Mouse (Mus musculus): Measurements from ENCODE around the gene Grin2b. TPM values are rescaled to one million over a fixed set of nuclear protein-coding genes. Genes with fewer than 3 reads are reported as not detected.
"Not testable (repeated sequence)": the region's sequence is repeated elsewhere in the genome, so short reads cannot be mapped to it uniquely, and the experiment has no call there.

Gene Grin2b
- polyA plus RNA-seq, 1 experiment from 2014 or later: 0.12 TPM

DNA sequence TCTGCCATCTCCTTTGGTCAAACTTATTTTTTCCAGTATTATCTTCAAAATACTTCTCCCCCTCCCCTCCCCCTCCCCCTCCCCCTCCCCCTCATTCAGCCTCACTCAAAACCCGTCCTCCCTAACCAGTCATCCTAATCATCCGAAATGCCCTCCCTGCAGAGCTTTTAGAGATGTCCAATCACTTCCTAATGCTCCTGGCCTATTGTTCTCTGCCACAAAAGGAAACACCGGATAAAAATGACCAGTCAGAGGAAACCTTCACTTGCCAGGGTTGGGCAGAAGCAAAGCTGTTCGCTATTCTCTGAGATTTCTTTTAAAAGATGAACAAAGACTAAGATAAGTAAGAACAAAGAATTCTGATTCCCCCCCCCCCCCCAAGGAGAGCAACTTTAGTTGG is 458.4 kb downstream of the Grin2b start:
- Histone ChIP-seq H3K4me2 (ENCODE audit: low read length) (no peak overlapping the region), H3K27me3 (ENCODE audit: control insufficient read depth, insufficient read depth, low read length) (no peaks in the 10 kb centered on the region), H3K4me1 (ENCODE audit: control insufficient read depth in 2 of 2, insufficient read depth in 2 of 2, low read length in 2 of 2) (no peaks in the 10 kb centered on the region), H3K9me3 (ENCODE audit: control insufficient read depth, low read length) (no peaks in the 10 kb centered on the region), H3K9ac (ENCODE audit: low read length) (no peak overlapping the region), H3K27ac (replicated peaks in 1 of 2; ENCODE audit: control insufficient read depth in 1 of 2, insufficient read depth in 1 of 2, low read depth in 2 of 2, low read length in 2 of 2) (no peak overlapping the region), H3K36me3 (ENCODE audit: control insufficient read depth, insufficient read depth, low read length) (no peaks in the 10 kb centered on the region), H3K4me3 (ENCODE audit: control insufficient read depth in 1 of 2, insufficient read depth in 1 of 2, low read depth in 1 of 2, low read length in 2 of 2) (no peak overlapping the region)
- no peak for ATAC-seq (ENCODE audit: insufficient number of reproducible peaks, insufficient read depth, low FRiP score, low read depth)
- WGBS: 63% methylated on average over 3 of the region's 4 CpGs

DNA sequence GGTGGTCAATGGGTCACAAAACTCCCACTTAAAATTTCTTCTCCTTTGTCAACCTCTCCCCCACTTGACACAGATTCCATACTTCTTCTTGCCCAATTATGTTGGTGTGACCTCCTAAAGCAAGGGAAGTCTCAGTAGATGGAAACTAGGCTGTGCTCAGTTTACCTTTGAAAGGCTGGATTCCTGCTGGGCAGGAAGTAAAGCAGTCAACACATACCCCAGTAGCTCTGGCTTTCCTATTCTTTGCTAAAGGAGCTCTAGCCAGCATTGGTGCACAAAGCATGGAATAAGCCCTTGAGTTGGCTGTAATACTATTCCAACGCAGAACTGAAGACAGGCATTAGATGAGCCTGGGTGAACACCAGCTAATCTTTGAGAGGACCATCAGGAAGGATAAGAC is 459.1 kb downstream of the Grin2b start:
- H3K36me3 ChIP-seq (ENCODE audit: control insufficient read depth, insufficient read depth, low read length): no peaks in the 10 kb centered on the region
- H3K4me3 ChIP-seq (ENCODE audit: control insufficient read depth in 1 of 2, insufficient read depth in 1 of 2, low read depth in 1 of 2, low read length in 2 of 2): no peak overlapping the region
- no peak overlapping the region for H3K4me2 ChIP-seq (ENCODE audit: low read length)
- no peaks in the 10 kb centered on the region for H3K27me3 ChIP-seq (ENCODE audit: control insufficient read depth, insufficient read depth, low read length)
- 70% methylated on average over 1 of the region's 1 CpGs for WGBS
- no peaks in the 10 kb centered on the region for H3K9me3 ChIP-seq (ENCODE audit: control insufficient read depth, low read length)
- no peaks in the 10 kb centered on the region for H3K4me1 ChIP-seq (ENCODE audit: control insufficient read depth in 2 of 2, insufficient read depth in 2 of 2, low read length in 2 of 2)
- H3K9ac ChIP-seq (ENCODE audit: low read length): no peak overlapping the region
- H3K27ac ChIP-seq (replicated peaks in 1 of 2; ENCODE audit: control insufficient read depth in 1 of 2, insufficient read depth in 1 of 2, low read depth in 2 of 2, low read length in 2 of 2): no peak overlapping the region
- no peak for ATAC-seq (ENCODE audit: insufficient number of reproducible peaks, insufficient read depth, low FRiP score, low read depth)

DNA sequence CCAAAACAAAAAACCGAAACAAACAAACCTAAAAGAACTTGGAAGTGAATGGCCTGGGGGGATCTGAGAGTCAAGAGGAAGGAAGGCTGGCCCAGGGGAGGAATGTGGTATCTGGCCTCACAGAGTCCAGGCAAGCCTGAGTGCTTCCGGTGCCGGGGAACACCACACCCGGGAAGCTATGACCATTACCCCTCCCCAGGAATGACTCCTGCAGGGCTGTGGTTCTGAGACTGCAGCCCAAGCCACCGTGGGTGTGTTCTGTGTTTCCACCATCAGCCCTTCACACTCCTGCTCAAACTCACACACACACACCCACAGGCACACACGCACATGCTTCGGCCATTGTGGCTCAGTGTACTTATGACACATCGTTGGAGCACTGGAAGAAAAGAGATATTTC is 459.6 kb downstream of the Grin2b start:
- no peak overlapping the region for H3K27ac ChIP-seq (replicated peaks in 1 of 2; ENCODE audit: control insufficient read depth in 1 of 2, insufficient read depth in 1 of 2, low read depth in 2 of 2, low read length in 2 of 2)

DNA sequence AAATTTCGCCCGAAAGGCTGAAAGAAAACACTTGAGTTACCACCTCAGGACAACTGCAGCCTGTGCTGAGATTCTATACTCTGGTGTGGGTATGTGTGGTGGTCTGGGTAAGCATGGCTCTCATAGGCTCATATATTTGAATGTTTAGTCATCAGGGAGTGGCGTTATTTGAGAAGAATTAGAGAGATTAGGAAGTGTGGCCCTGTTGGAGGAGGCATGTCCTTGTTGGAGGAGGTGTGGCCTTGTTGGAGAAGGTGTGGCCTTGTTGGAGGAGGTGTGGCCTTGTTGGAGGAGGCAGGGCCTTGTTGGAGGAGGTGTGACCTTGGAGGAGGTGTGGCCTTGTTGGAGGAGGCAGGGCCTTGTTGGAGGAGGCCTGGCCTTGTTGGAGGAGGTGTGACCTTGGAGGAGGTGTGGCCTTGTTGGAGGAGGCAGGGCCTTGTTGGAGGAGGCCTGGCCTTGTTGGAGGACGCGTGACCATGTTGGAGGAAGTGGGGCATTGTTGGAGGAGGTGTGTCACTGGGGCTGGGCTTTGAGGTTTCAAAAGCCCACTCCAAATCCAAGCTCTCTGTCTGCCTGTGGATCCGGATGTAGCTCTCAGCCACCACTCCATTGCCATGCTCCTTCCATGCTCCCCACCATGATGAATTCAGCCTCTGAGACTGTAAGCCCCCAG is 466.3 kb downstream of the Grin2b start:
- WGBS: 86% methylated on average over 6 of the region's 6 CpGs
- H3K4me2 ChIP-seq (ENCODE audit: low read length); H3K27me3 ChIP-seq (ENCODE audit: control insufficient read depth, insufficient read depth, low read length); ATAC-seq (ENCODE audit: insufficient number of reproducible peaks, insufficient read depth, low FRiP score, low read depth); H3K27ac ChIP-seq (replicated peaks in 1 of 2; ENCODE audit: control insufficient read depth in 1 of 2, insufficient read depth in 1 of 2, low read depth in 2 of 2, low read length in 2 of 2); H3K36me3 ChIP-seq (ENCODE audit: control insufficient read depth, insufficient read depth, low read length); H3K4me1 ChIP-seq (ENCODE audit: control insufficient read depth in 2 of 2, insufficient read depth in 2 of 2, low read length in 2 of 2); H3K4me3 ChIP-seq (ENCODE audit: control insufficient read depth in 1 of 2, insufficient read depth in 1 of 2, low read depth in 1 of 2, low read length in 2 of 2); H3K9ac ChIP-seq (ENCODE audit: low read length); H3K9me3 ChIP-seq (ENCODE audit: control insufficient read depth, low read length): not testable (repeated sequence)

More for the DNA sequence above, 459.6 kb downstream of the Grin2b start:
- no peak overlapping the region for H3K9ac ChIP-seq (ENCODE audit: low read length)
- no peaks in the 10 kb centered on the region for H3K36me3 ChIP-seq (ENCODE audit: control insufficient read depth, insufficient read depth, low read length)
- H3K4me3 ChIP-seq (ENCODE audit: control insufficient read depth in 1 of 2, insufficient read depth in 1 of 2, low read depth in 1 of 2, low read length in 2 of 2): no peak overlapping the region
- WGBS: 57% methylated on average over 8 of the region's 8 CpGs
- ATAC-seq (ENCODE audit: insufficient number of reproducible peaks, insufficient read depth, low FRiP score, low read depth): no peak
- H3K4me1 ChIP-seq (ENCODE audit: control insufficient read depth in 2 of 2, insufficient read depth in 2 of 2, low read length in 2 of 2): no peaks in the 10 kb centered on the region
- H3K27me3 ChIP-seq (ENCODE audit: control insufficient read depth, insufficient read depth, low read length): no peaks in the 10 kb centered on the region
- no peaks in the 10 kb centered on the region for H3K9me3 ChIP-seq (ENCODE audit: control insufficient read depth, low read length)
- H3K4me2 ChIP-seq (ENCODE audit: low read length): no peak overlapping the region

DNA sequence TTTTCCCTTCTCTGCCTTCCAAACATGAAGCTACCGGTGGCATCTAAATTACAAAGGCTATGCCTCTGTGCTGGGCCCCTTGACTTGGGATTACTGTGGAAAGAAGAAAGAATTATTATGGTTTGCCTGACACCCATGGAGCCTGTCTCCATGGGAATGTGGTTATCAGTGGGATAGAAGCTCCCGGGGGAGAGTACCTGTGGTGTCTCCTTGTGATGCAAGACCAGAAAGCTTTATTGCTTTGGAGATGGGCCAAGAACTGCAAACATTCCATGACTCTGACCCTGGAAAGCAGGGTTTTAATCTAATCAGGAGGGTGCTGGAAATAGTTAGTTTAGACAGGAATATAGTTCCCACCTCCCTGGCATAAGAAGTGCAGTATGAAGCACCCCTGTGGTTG is 469.7 kb downstream of the Grin2b start:
- no peak overlapping the region for H3K4me2 ChIP-seq (ENCODE audit: low read length)
- peaks cover 0 to 9% of the 10 kb centered on the region in 2 experiments; a peak in 1 of 4 replicates for H3K4me1 ChIP-seq (ENCODE audit: control insufficient read depth in 2 of 2, insufficient read depth in 2 of 2, low read length in 2 of 2)
- H3K27ac ChIP-seq (replicated peaks in 1 of 2; ENCODE audit: control insufficient read depth in 1 of 2, insufficient read depth in 1 of 2, low read depth in 2 of 2, low read length in 2 of 2): no peak overlapping the region
- H3K4me3 ChIP-seq (ENCODE audit: control insufficient read depth in 1 of 2, insufficient read depth in 1 of 2, low read depth in 1 of 2, low read length in 2 of 2): no peak overlapping the region
- no peaks in the 10 kb centered on the region for H3K36me3 ChIP-seq (ENCODE audit: control insufficient read depth, insufficient read depth, low read length)
- no peak for ATAC-seq (ENCODE audit: insufficient number of reproducible peaks, insufficient read depth, low FRiP score, low read depth)
- no peak overlapping the region for H3K9ac ChIP-seq (ENCODE audit: low read length)
- H3K9me3 ChIP-seq (ENCODE audit: control insufficient read depth, low read length): no peaks in the 10 kb centered on the region
- WGBS: 21% methylated on average over 2 of the region's 2 CpGs
- no peaks in the 10 kb centered on the region for H3K27me3 ChIP-seq (ENCODE audit: control insufficient read depth, insufficient read depth, low read length)

DNA sequence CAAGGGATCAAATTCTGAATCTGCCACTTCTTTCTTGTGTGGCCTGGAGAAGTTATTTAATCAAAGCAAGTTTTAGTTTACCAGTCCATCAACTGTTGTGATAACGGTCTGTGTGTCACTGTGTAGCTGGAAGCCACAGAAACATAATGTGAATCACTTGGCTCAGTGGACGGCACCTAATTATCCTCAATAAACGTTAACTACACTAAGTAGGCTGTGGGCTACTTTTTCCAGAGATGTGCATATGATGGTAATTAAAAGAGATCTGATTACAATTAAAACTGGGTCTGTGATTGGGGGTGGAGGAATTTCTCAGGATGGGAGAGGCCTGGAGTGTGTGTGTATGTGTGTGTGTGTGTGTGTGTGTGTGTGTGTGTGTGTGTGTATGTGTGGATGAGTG is 471.9 kb downstream of the Grin2b start:
- H3K4me1 ChIP-seq (ENCODE audit: control insufficient read depth in 2 of 2, insufficient read depth in 2 of 2, low read length in 2 of 2): peaks cover 0 to 9% of the 10 kb centered on the region in 2 experiments; a peak in 1 of 4 replicates
- no peak overlapping the region for H3K4me2 ChIP-seq (ENCODE audit: low read length)
- no peaks in the 10 kb centered on the region for H3K27me3 ChIP-seq (ENCODE audit: control insufficient read depth, insufficient read depth, low read length)
- WGBS: 83% methylated on average over 3 of the region's 3 CpGs
- H3K4me3 ChIP-seq (ENCODE audit: control insufficient read depth in 1 of 2, insufficient read depth in 1 of 2, low read depth in 1 of 2, low read length in 2 of 2): no peak overlapping the region
- H3K9ac ChIP-seq (ENCODE audit: low read length): no peak overlapping the region
- no peak overlapping the region for H3K27ac ChIP-seq (replicated peaks in 1 of 2; ENCODE audit: control insufficient read depth in 1 of 2, insufficient read depth in 1 of 2, low read depth in 2 of 2, low read length in 2 of 2)
- ATAC-seq (ENCODE audit: insufficient number of reproducible peaks, insufficient read depth, low FRiP score, low read depth): no peak
- H3K9me3 ChIP-seq (ENCODE audit: control insufficient read depth, low read length): no peaks in the 10 kb centered on the region
- no peaks in the 10 kb centered on the region for H3K36me3 ChIP-seq (ENCODE audit: control insufficient read depth, insufficient read depth, low read length)

DNA sequence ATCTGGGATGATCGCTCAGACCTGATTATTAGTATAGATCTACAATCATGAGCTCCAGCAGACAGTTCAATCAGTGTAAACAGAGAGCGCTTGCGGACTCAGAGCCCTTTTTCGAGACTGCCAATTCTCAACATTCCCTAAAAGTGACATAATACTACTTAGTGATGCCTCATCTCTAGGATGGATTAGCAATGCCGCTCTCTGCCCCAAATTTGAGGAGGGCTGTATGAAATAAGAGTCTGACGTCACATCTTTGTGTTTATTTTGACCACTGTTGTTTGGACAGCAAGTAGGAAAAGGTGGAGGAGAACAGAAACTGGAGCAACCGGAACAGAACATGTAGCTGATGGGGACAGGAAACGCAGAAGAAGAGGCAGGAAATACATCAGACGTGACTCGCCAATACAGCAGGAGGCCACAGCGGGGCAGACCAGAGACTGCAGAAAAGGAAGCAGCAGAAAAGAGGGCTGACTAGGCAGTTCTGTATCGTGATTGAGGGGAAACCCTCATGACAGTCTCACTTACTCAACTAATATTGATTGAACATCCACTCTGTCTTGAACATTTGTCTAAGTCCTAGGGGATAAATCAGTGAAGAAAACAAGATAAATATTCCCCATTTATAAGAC is 472.5 kb downstream of the Grin2b start:
- H3K4me3 ChIP-seq (ENCODE audit: control insufficient read depth in 1 of 2, insufficient read depth in 1 of 2, low read depth in 1 of 2, low read length in 2 of 2): no peak overlapping the region
- H3K27ac ChIP-seq (replicated peaks in 1 of 2; ENCODE audit: control insufficient read depth in 1 of 2, insufficient read depth in 1 of 2, low read depth in 2 of 2, low read length in 2 of 2): no peak overlapping the region
- H3K36me3 ChIP-seq (ENCODE audit: control insufficient read depth, insufficient read depth, low read length): no peaks in the 10 kb centered on the region
- H3K4me1 ChIP-seq (ENCODE audit: control insufficient read depth in 2 of 2, insufficient read depth in 2 of 2, low read length in 2 of 2): peaks cover 0 to 9% of the 10 kb centered on the region in 2 experiments; a peak in 1 of 4 replicates
- ATAC-seq (ENCODE audit: insufficient number of reproducible peaks, insufficient read depth, low FRiP score, low read depth): no peak
- H3K9me3 ChIP-seq (ENCODE audit: control insufficient read depth, low read length): no peaks in the 10 kb centered on the region
- 63% methylated on average over 12 of the region's 12 CpGs for WGBS
- H3K4me2 ChIP-seq (ENCODE audit: low read length): no peak overlapping the region
- H3K9ac ChIP-seq (ENCODE audit: low read length): no peak overlapping the region
- no peaks in the 10 kb centered on the region for H3K27me3 ChIP-seq (ENCODE audit: control insufficient read depth, insufficient read depth, low read length)

DNA sequence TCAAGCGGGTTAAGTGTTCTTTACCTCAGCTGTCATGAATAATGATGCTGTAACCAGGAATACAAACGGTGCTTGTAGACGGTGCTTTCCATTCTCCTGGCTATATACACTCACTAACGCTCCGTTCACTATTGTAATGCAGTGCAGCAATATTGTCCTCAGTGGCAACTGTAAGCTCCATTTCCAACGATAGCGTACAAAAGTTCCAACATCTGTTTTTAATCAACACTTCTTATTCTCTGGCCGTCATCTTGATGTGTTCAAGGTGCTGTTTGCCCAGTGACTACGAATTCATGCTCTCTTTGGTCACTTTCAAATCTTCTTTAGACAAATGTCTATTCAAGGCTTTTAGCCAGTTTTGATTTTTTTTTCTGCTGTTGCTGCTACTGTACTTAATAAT is 480.8 kb downstream of the Grin2b start:
- WGBS: 75% methylated on average over 9 of the region's 9 CpGs
- Histone ChIP-seq H3K4me1 (ENCODE audit: control insufficient read depth in 2 of 2, insufficient read depth in 2 of 2, low read length in 2 of 2) (no peaks in the 10 kb centered on the region), H3K36me3 (ENCODE audit: control insufficient read depth, insufficient read depth, low read length) (no peaks in the 10 kb centered on the region), H3K4me2 (ENCODE audit: low read length) (no peak overlapping the region), H3K9ac (ENCODE audit: low read length) (no peak overlapping the region), H3K4me3 (ENCODE audit: control insufficient read depth in 1 of 2, insufficient read depth in 1 of 2, low read depth in 1 of 2, low read length in 2 of 2) (no peak overlapping the region), H3K9me3 (ENCODE audit: control insufficient read depth, low read length) (peaks cover 10% of the 10 kb centered on the region), H3K27ac (replicated peaks in 1 of 2; ENCODE audit: control insufficient read depth in 1 of 2, insufficient read depth in 1 of 2, low read depth in 2 of 2, low read length in 2 of 2) (no peak overlapping the region), H3K27me3 (ENCODE audit: control insufficient read depth, insufficient read depth, low read length) (no peaks in the 10 kb centered on the region)
- ATAC-seq (ENCODE audit: insufficient number of reproducible peaks, insufficient read depth, low FRiP score, low read depth): no peak
